Mouse (Mus musculus): ENCODE measurements around the gene Mad1l1.

The Mad1l1 gene

DNA sequence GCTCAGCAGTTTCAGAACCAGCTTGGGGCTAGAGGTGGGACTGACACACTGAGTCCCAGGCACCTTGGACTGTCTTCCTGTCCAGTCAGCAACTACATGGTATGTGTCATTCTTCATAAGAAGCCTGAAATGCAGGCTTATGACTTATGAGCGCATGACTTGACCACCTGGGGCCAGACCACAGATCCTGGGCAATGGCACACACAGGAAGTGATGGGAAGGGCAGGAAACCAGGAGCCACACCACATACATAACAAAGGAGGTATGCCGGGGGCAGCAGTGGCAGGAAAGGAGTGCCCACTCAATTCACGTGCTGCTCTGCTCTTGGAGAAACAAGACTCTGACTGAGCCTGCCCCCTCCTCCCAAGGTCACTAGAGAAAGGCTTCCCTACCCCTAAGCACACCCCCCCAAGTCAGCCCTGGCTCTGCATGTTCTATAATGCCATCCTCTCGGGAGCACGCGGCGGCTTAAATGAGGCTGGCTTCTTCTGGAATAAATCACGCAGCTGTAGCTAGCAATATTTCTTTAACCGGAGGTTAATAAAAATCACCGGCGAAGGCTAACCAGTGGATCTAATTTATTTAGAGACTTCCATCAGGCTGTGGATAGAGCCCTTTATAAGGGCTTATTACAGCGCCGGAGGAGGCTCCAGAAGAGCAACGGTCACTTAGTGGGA lies 146.4 kb downstream of the Mad1l1 start:
- no peaks in the 10 kb centered on the region for H3K27me3 ChIP-seq (ENCODE audit: control insufficient read depth, insufficient read depth, low read length, poor library complexity, severe bottlenecking)
- no peak for DNase-seq (ENCODE audit: low read depth, low spot score)
- no peaks in the 10 kb centered on the region for H3K36me3 ChIP-seq (ENCODE audit: control insufficient read depth, insufficient read depth, low read length, poor library complexity, severe bottlenecking)

DNA sequence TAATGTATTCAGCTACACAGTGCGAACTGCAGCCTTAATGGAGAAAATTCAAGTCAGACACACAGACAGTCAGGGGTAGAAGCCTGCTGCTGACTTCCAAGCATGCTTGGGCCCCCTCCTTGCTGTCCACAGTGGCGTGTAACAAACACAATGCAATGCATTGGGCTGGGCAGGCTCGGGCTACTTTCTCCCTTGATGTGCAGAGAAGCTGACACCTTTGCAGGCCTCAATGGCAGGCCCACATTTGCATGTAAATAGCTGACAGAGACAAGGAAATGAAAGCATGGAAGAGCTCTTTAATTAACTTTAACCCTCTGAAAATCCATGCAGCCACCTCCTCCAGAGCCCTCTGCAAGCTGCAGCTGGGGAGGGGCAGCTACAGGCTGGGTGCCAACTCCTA lies 147.3 kb downstream of the Mad1l1 start:
- no peak for DNase-seq (ENCODE audit: low read depth, low spot score)

DNA sequence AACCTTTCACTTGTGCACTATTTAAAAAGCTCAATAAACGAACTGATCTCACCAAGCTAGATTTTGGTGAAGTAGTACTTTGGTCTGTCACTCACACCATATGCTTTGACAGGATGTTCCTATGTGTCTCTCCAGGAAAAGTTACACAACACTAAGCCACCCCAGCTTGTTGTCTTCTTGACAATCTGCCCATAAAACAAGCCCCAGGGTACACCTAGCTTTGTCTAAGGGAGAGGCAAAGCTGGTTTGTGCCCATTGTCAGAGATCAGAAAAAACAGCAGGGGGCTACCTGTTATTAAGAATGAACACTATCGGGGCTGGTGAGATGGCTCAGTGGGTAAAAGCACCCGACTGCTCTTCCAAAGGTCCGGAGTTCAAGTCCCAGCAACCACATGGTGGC lies 148.2 kb downstream of the Mad1l1 start:
- no peaks in the 10 kb centered on the region for H3K27me3 ChIP-seq (ENCODE audit: control insufficient read depth, insufficient read depth, low read length, poor library complexity, severe bottlenecking)
- no peak for DNase-seq (ENCODE audit: low read depth, low spot score)
- H3K36me3 ChIP-seq (ENCODE audit: control insufficient read depth, insufficient read depth, low read length, poor library complexity, severe bottlenecking), result no peaks in the 10 kb centered on the region

More for the DNA sequence above, 147.3 kb downstream of the Mad1l1 start:
- no peaks in the 10 kb centered on the region for H3K27me3 ChIP-seq (ENCODE audit: control insufficient read depth, insufficient read depth, low read length, poor library complexity, severe bottlenecking)
- no peaks in the 10 kb centered on the region for H3K36me3 ChIP-seq (ENCODE audit: control insufficient read depth, insufficient read depth, low read length, poor library complexity, severe bottlenecking)

DNA sequence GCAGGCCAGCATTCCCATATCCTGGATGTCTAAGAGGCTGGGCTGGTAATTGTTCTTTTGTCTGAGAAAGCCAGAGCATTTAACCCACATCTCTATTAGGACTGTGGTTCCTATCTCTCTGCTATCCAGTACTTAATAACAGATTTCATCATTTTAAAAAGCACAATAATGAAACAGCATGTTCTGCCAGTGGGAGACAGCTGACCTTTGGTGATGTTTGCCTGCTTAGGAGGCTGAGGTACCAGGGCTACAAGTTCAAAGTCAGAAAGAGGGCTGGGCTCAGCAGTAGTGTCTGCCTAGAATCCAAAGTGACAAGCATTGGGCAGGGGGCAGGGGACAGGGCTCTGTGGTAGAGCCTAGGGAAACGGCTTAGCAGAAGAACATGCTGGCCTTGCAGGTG lies 149.6 kb downstream of the Mad1l1 start:
- Histone ChIP-seq H3K27me3 (ENCODE audit: control insufficient read depth, insufficient read depth, low read length, poor library complexity, severe bottlenecking) (no peaks in the 10 kb centered on the region), H3K36me3 (ENCODE audit: control insufficient read depth, insufficient read depth, low read length, poor library complexity, severe bottlenecking) (no peaks in the 10 kb centered on the region)
- no peak for DNase-seq (ENCODE audit: low read depth, low spot score)

DNA sequence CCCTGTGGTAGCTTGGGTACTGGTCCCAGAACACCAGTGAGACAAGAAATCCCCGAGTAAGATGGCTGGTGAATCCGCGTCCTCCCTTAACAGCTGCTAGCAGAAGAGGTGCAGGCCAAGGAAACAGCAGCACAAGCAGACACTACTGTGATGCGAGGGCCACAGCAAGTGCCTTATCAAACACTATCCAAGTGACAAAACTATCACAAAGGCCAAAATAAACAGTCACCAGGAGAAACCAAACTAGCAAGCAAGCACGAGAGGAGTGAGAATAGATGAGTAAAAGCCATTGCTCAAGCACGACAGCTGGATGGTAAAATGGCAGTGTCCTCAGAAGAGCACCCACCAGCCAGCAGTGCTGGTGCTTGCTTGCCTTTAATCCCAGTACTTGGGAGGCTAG lies 153.8 kb downstream of the Mad1l1 start:
- no peak for DNase-seq (ENCODE audit: low read depth, low spot score)
- H3K27me3 ChIP-seq (ENCODE audit: control insufficient read depth, insufficient read depth, low read length, poor library complexity, severe bottlenecking), result no peaks in the 10 kb centered on the region
- H3K36me3 ChIP-seq (ENCODE audit: control insufficient read depth, insufficient read depth, low read length, poor library complexity, severe bottlenecking), result no peaks in the 10 kb centered on the region

DNA sequence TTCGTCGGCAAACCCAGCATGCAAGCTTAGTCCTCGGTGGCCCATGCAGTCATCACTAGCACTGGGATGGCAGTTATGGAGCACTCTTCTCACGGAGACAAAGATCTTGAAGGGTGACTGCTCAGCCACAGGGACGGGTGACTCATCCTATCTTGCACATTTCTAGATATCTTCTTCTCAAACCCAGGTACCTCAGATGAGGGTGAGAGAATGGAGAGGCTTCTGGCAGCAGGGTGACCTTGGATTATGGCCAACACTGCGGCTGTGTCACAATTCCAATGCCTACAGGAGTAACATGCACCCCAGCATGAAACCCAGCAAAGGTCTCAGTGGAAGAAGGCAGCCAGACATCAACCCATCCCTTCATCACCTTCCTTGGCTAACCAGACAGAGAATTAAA lies 154.3 kb downstream of the Mad1l1 start:
- no peaks in the 10 kb centered on the region for H3K36me3 ChIP-seq (ENCODE audit: control insufficient read depth, insufficient read depth, low read length, poor library complexity, severe bottlenecking)
- DNase-seq (ENCODE audit: low read depth, low spot score), result no peak

DNA sequence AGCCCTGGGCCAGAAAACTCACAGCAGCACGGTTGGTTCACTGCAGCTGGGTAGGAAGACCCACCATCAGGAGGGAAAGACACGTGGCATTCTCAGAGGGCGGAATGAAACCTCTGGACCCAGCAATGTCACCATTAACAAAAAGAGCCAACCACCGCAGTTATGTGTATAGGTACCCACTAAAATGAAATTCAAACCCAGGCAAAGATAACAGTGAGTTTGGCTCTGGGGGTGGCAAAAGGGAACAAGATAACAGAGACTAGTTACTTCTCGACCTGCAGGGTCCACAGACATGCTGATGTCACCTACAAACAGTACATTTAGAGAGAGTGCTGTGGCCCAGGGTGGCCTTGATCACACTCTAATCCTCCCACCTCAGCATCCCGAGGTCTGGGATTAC lies 157.4 kb downstream of the Mad1l1 start:
- Histone ChIP-seq H3K27me3 (ENCODE audit: control insufficient read depth, insufficient read depth, low read length, poor library complexity, severe bottlenecking) (no peaks in the 10 kb centered on the region), H3K36me3 (ENCODE audit: control insufficient read depth, insufficient read depth, low read length, poor library complexity, severe bottlenecking) (no peaks in the 10 kb centered on the region)
- DNase-seq (ENCODE audit: low read depth, low spot score), result no peak

More for the DNA sequence above, 154.3 kb downstream of the Mad1l1 start:
- no peaks in the 10 kb centered on the region for H3K27me3 ChIP-seq (ENCODE audit: control insufficient read depth, insufficient read depth, low read length, poor library complexity, severe bottlenecking)

DNA sequence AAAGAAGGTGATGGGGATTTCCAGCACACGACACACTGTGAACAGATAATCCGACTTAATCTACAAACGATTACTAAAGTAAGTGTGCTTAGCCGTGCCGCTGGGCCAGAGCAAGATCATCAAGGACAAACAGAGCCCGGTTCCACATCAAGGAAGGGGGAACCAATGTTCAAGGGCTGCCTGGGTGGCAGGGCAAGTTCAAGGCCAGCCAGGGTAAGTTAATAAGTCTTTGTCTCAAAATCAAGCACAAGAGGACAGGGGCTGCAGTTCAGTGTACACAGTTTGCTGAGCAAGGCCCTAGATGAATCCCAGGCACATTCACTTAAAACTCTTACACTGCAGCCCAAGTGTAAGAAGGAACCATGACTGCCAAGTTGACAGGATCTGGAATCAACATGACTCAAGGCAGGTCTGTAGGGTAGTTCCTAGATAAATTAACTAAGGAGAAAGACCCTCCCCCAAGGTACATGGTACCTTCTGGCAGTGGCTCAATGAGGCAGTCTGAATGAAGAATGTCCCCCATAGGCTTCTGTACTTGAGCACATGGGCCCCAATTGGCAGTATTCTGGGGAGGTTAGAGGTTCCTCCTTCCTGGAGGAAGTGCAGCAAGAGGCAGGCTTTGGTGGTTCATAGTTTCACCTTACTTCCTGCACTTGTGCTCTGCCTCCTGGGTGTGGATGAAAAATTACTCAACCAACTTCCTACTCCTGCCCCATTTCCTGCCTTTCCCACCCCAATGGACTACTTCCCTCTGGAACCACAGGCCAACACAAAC lies 159.1 kb downstream of the Mad1l1 start:
- H3K27me3 ChIP-seq (ENCODE audit: control insufficient read depth, insufficient read depth, low read length, poor library complexity, severe bottlenecking), result no peaks in the 10 kb centered on the region
- DNase-seq (ENCODE audit: low read depth, low spot score), result no peak

DNA sequence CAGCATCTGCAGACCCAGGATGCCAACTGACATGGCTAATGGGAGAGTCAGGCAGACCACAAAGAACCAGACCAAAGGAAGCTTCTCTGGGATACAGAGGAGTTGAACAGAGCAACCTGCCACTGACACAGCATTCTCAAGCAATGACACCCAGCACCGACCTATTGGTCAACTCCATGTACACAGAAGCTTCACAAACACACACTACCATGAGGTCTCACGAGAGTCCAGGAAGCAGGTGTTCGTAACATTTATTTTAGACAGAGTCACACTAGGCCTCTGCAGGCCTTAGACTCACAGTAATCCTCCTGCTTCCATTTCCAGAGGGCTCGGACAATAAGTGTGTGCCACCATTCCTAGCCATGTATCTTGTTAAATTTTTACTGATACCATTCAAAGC lies 162.3 kb downstream of the Mad1l1 start:
- Histone ChIP-seq H3K27me3 (ENCODE audit: control insufficient read depth, insufficient read depth, low read length, poor library complexity, severe bottlenecking) (no peaks in the 10 kb centered on the region), H3K36me3 (ENCODE audit: control insufficient read depth, insufficient read depth, low read length, poor library complexity, severe bottlenecking) (no peaks in the 10 kb centered on the region)
- DNase-seq (ENCODE audit: low read depth, low spot score), result no peak

More for the DNA sequence above, 159.1 kb downstream of the Mad1l1 start:
- no peaks in the 10 kb centered on the region for H3K36me3 ChIP-seq (ENCODE audit: control insufficient read depth, insufficient read depth, low read length, poor library complexity, severe bottlenecking)

DNA sequence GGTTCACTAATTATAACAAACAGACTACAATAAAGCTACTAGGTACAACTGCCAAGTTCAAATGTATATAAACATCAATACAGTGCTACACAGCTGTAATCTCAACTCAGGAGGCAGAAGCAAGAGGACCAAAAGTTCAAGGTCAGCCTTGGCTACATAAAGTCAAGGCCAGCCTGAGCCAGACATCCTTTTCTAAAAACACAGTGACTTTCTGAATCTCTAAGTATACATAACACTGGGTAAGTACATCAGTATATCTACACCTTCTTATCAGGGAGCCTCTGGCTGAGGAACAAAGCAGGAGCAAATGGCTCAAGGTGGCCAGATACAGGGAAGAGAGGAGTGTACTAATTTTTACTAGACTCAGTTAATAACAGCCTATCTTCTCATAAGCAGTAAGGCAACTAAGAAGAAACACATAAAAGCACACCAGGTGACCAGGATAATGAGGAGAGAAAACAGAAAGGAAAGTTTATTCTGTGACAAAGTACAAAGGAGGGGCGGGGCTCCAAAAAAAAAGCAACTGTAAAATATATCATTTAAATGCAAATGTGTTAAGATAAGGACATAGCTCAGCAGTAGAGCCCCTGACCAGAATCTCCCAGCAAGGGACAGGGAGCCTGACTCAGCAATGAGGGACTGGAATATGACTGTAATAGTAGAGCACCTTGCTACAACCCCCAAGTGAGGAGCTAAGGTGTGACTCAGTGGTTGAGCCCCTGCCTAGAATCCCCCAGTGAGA lies 163.3 kb downstream of the Mad1l1 start:
- Histone ChIP-seq H3K36me3 (ENCODE audit: control insufficient read depth, insufficient read depth, low read length, poor library complexity, severe bottlenecking) (no peaks in the 10 kb centered on the region), H3K27me3 (ENCODE audit: control insufficient read depth, insufficient read depth, low read length, poor library complexity, severe bottlenecking) (no peaks in the 10 kb centered on the region)
- DNase-seq (ENCODE audit: low read depth, low spot score), result no peak

DNA sequence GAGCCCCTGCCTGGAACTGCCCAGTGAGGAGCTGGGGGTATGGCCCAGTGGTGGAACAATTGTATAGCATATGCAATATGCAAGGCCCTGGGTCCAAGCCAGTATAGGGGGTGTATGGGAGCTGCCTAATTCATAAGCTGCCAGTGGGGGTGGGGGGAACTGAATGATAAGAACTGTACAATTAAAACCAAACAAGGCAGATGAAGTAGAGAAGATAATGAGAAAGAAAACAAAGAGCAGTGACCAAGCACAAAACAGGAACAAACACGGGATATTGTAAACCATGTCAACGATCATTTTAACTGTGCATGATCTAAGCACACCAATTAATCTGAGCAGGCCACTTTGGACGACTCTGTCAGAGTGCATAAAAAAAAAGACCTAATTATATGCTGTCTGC lies 167.2 kb downstream of the Mad1l1 start:
- H3K36me3 ChIP-seq (ENCODE audit: control insufficient read depth, insufficient read depth, low read length, poor library complexity, severe bottlenecking), result no peaks in the 10 kb centered on the region
- H3K27me3 ChIP-seq (ENCODE audit: control insufficient read depth, insufficient read depth, low read length, poor library complexity, severe bottlenecking), result no peaks in the 10 kb centered on the region
- no peak for DNase-seq (ENCODE audit: low read depth, low spot score)

DNA sequence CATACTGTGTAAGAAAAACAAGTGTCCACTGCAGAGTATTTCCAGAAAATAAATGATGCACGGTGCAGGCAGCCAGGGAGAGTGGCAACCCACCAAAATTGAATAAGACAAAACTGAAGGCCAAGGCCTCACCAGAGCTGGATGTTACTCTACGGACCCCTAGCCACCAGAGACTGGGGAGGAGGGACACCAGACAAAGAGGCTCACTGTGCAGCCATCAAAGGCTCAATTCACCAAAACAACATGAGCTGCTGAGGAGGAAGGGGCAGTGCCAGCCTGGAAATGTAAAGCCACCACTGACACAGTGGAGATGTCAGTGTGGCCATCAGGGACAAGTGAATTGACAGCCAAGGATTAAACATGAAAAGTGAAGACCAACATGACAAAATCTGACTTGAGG lies 169.5 kb downstream of the Mad1l1 start:
- DNase-seq (ENCODE audit: low read depth, low spot score), result no peak
- Histone ChIP-seq H3K27me3 (ENCODE audit: control insufficient read depth, insufficient read depth, low read length, poor library complexity, severe bottlenecking) (no peaks in the 10 kb centered on the region), H3K36me3 (ENCODE audit: control insufficient read depth, insufficient read depth, low read length, poor library complexity, severe bottlenecking) (no peaks in the 10 kb centered on the region; the same call in 1 of the 2 replicates)

DNA sequence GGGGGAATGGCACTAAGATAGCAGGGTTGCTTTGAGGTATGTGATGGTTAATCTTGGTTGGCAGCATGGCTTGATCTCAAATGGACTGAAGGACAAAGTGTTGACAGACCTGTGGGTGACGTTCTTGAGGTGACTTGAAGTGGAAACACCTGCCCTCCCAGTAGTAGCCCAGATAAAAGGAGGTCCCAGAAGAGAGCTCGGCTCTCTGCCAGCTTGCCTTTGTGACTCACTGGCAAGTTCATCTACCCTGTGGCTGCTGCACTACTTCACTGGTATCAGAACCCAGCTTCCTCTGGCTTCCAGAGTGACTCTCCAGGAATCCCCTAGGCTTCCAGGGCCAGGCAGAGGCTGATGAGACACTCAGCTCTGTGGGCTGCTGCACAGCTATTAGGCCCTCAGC lies 170.2 kb downstream of the Mad1l1 start:
- DNase-seq (ENCODE audit: low read depth, low spot score), result no peak
- Histone ChIP-seq H3K27me3 (ENCODE audit: control insufficient read depth, insufficient read depth, low read length, poor library complexity, severe bottlenecking) (no peaks in the 10 kb centered on the region), H3K36me3 (ENCODE audit: control insufficient read depth, insufficient read depth, low read length, poor library complexity, severe bottlenecking) (no peaks in the 10 kb centered on the region; the same call in 1 of the 2 replicates)

DNA sequence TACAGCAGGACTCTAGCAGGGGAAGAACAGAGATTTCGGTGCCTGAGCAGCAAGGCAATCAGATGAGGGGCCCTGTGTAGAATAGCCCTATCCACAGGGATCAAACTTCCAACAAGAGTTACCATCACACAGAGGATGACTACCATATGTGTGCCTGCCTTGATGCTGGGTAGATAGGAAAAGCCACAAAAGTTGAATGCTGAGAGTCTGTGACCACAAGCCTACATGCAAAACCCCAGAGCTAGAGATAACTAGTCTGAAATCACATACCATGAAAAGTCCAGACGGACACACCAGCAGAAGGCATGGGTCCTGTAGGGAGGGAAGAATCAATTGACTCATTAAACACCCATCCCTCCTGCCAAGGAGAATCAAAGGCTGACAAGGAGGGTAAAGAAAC lies 170.7 kb downstream of the Mad1l1 start:
- Histone ChIP-seq H3K27me3 (ENCODE audit: control insufficient read depth, insufficient read depth, low read length, poor library complexity, severe bottlenecking) (no peaks in the 10 kb centered on the region), H3K36me3 (ENCODE audit: control insufficient read depth, insufficient read depth, low read length, poor library complexity, severe bottlenecking) (no peaks in the 10 kb centered on the region; the same call in 1 of the 2 replicates)
- no peak for DNase-seq (ENCODE audit: low read depth, low spot score)

DNA sequence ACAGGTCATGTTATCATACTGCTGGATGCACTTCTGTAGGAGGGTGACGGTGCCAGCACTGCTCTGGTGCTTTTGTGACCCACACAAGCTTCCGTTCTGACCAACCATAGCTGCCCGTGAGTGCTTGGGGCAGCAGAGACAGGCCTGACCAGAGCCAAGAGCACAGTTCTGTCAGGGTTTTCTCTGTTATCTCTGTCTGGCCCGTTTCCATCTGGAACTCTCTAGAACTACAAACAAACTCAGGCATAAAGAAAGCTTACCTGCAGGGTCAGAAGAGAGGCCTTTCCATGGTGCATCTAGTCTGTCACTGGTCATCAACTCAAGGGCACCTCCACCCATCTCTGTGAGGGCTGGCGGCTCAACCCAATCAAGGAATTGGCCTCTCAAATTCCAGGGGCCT lies 171.2 kb downstream of the Mad1l1 start:
- H3K36me3 ChIP-seq (ENCODE audit: control insufficient read depth, insufficient read depth, low read length, poor library complexity, severe bottlenecking), result no peaks in the 10 kb centered on the region; the same call in 1 of the 2 replicates
- no peak for DNase-seq (ENCODE audit: low read depth, low spot score)
- H3K27me3 ChIP-seq (ENCODE audit: control insufficient read depth, insufficient read depth, low read length, poor library complexity, severe bottlenecking), result no peaks in the 10 kb centered on the region

Measured in splenic B cell, adult 2 months (primary cell).